Mouse (Mus musculus): ENCODE measurements around the gene Dennd6a.
A peak's percentile ranks its signal among the peaks of the same experiment; 100 is the strongest.

Gene Dennd6a

DNA sequence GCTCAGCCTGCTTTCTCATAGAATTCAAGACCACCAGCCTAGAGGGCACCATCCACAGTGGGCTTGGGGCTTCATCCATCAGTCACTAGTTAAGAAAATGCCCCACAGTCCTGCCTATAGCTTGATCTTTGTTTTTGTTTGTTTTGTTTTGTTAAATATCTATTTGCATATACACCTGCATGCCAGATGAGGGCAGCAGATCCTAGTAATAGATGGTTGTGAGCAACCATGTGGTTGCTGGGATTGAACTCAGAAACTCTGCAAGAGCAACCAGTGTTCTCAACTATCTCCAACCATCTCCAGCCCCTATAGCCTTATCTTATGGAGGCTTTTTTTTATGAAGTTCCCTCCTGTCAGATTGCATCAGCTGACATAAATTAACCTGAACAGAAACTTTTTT lies 78.2 kb downstream of the Dennd6a start:
- TF ChIP-seq GATA4 (IDR thresholded peaks at IDR 0.05; ENCODE audit: insufficient replicate concordance, low read length) = no peak

DNA sequence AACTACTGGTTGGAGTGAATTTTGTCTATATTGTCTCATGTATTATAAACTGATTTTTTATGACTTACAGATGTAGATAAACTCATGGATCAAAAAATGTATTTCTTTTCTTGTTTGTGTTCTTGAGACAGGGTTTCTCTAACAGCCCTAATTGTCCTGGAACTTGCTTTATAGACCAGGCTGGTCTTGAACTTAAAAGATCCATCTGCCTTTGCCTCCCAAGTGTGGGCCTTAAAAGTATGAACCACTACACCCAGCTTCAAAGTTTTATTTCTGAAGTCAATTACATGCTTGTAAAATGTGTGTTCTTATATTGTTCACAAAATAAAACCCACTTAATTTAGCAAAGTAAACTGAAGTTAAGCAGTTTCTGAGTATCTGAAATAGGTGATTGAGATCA lies 84.5 kb downstream of the Dennd6a start:
- no peak for TF ChIP-seq GATA4 (IDR thresholded peaks at IDR 0.05; ENCODE audit: insufficient replicate concordance, low read length)

DNA sequence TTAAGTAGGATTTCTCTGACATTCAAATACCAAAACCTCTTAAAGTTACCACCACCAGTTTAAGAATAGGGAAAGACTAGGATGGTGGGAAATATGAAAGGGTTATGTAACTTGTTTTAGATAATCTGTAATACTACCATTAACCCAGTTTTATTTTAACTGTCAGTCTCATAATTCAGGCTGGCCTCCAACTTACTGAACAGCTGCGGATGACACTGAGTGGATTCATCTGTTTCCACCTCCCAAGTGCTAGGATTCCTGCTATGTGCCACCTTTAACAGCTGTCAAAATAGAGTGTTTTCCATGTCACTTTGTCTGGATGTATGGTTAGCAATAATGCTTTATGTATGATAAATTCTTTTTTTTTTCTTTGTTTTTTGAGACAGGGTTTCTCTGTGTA lies 86.6 kb downstream of the Dennd6a start:
- TF ChIP-seq GATA4 (IDR thresholded peaks at IDR 0.05; ENCODE audit: insufficient replicate concordance, low read length) = no peak

DNA sequence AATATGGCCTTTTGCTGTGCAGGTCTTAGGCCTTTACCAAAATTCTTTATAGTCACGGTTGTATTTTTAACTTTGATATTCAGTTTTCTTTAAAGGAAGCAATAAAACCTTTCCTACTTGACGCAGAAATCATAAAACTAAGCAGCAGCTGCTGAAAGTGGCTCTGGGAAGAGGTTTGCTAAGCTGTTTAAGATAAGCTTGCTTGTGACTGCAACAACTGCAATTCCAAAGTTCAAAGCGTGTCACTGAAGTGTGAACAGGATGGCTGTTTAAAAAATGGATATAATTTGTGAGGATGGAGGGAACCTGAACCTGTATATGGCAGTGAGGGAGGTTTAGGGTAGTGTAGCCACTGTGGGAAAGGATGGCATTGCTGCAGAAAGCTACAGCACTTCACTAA lies 88.4 kb downstream of the Dennd6a start:
- no peak for TF ChIP-seq GATA4 (IDR thresholded peaks at IDR 0.05; ENCODE audit: insufficient replicate concordance, low read length)

DNA sequence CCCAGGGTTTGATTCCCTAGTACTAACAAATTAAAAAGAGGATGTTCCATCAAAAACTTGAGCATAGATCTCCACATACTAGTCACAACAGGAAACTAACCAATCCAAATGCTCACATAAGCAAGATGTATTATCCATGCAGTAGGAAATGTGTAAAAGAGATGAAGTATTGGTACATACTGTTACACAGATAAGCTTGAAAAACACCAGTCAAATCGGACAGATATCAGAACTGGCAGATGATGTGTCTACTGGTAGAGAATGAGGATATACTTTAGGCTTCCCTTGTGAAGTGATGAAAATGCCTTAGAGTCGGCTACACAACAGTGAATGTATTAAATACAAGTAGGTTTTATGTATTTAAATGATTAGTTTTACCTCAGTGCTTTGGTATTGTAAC lies 88.8 kb downstream of the Dennd6a start:
- TF ChIP-seq GATA4 (IDR thresholded peaks at IDR 0.05; ENCODE audit: insufficient replicate concordance, low read length) = no peak

DNA sequence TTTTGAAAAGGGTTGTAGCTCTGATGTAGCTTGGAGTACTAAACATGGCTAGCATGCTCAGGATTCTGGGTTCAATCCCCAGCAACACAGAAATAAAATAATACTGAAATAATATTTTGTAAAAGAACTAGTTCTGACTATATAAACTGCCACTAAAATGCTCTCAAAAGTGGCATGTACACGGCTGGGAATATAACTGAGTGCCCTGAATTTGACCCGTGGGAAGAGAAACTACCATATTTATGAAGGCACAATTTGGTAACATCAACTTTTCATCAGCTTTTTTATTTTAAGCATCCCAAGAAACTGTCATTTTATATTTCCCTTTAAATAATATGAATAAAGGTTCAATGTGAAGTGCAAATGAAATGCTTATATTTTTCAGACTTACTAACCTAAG lies 90.2 kb downstream of the Dennd6a start:
- TF ChIP-seq GATA4 (IDR thresholded peaks at IDR 0.05; ENCODE audit: insufficient replicate concordance, low read length) = no peak

DNA sequence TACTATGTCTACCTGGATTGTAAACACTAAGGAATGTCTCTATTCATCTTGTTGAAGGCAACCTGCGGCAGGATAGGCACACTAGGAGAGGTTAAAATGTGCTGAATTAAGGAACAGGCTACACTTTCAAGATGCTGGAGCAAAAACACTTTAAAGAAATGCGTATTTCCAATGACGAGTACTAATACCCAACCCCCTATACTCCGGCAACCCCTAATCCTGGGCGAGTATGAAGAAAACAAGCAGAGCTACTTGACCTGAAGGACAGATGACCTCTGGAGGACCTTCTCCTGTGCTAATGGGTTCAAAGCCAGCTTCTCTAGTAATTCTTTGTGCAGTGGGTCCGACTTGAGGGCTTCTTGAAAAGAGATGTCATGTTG lies 94.3 kb downstream of the Dennd6a start:
- TF ChIP-seq GATA4 (IDR thresholded peaks at IDR 0.05; ENCODE audit: insufficient replicate concordance, low read length) = no peak

DNA sequence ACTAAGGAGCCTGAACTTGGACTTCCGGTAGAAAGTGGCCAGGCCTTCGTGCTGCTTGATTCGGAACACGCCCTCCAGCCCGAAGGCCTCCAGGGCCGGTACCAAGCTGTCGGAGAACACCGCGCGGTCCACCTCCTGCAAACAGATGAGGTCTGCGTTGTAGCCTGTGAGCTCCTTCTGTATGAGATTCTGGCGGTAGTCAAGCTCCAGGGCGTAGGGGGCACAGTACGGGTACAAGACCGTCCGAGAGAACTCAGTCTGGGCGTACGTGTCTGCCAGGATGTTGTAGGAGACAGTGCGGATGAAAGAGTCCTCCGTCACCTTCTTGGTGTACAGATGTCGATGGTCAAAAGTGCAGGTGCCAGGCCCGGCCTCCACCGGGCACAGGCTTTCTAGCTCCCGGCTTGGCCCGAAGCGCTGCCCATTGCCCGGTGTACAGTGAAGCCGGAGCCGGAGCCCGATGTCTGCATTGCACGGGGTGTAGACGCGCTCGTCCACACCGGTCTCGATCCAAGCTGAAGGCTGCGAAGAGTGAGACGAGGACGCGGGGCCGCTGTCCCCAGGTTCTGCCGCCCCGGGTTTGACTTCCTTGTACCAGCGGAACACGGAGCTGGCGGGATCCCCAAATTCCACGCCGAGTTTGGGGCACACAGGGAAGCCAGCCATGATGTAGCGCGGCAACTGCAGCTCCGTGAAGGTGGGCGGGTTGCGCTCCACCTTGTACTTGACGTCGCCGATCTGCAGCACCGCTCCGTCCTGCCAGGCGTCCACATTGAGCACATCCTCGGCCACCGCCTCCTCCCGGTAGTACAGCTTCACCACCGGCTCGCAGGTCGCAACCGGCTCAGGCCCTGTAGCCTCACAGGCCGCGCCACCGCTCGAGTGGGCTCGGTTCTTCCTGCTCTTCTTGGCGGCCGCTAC lies 95.0 kb downstream of the Dennd6a start:
- TF ChIP-seq GATA4 (IDR thresholded peaks at IDR 0.05; ENCODE audit: insufficient replicate concordance, low read length) = no peak

DNA sequence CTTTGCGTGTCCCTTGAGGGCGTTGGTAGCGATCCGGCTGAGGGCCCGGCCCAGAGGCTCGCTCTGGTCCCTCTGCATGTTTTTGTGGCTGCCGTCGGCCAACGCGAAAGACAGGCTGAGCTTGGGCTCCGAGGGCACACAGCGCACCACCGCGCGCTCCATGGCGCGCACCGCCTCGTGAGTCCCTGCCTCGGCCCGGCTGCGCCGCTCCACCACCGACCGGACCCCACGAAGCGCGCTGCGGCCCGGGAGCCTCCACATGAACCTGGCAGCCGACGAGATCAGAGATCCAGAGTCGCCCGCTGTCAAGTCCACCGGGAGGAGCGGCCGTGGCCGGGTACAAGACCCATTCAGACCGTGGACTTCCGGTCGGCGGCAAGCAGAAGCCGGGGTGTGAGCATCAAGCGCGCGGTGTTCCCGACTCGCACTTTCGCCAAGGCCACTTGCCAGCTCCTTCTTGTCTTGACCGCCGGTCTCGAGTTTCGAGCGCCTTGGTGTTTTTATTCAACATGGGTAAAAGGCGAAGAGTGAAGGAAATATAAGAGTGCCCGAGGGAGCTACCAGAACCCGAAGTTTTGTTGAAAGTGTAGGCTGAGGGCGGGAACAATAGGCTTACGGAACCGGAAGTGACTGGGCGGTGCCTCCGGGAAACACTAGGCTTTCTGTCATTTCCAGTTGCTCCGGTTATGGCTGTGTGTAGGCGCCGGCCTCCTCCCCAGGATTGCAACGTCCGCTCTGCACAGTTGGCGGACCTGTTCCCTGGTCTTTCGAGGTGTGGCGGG lies 95.8 kb downstream of the Dennd6a start, which contains the start of gene Pde12:
Gene Pde12 (minus strand): TSS at position 592 of the 782 bp plus-strand sequence.
- no peak for TF ChIP-seq GATA4 (IDR thresholded peaks at IDR 0.05; ENCODE audit: insufficient replicate concordance, low read length)

DNA sequence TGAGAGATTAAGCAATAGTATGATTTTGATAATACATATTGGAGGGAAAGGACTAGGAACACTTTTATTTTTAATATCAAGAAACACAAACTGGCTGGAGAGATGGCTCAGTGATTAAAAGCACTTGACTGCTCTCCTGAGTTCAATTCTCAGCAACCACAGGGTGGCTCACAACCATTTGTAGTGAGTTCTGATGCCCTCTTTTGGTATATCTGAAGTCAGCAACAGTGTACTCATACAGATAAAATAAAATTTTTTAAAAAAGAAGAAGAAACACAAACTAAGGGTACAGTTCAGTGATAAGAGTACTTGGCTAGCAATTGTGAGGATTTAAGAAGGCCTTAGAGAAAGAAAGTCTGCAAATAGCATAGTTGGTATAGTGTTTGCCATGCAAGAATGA lies 97.3 kb downstream of the Dennd6a start:
- TF ChIP-seq GATA4 (IDR thresholded peaks at IDR 0.05; ENCODE audit: insufficient replicate concordance, low read length) = no peak

DNA sequence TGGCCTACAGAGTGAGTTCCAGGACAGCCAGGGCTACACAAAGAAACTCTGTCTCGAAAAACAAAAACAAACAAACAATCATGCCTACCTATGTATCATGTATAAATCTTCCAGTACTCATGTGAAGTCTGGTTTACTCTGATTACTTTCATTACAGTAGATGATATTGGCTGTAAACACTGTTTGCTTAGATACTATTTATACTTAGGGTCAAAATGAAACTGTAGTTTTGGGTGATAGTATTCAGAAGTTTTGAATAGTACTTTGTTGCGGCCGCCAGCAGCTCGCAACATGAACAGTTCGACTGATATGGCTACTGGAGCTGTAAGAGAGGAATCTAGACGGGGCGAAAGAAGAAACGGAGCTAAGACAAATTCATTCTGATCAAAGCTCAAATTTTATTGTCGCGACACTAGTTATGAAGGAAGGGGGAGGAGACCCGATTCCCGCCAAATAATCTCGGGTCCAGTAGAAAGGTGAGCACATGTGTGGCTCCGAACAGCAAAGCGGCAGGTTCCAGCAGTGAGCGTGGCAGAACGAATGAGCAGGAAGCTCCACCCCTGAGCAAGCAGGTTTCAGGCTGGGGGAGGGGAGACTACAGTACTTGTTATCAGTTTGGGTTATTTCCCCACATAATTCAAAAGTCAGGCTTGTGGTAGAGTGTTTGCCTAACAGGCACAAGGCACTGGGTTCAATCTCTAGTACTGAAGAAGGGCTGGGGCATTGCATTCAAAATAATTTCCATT lies 98.4 kb downstream of the Dennd6a start:
- peak; percentile 7; the same call in 1 of the 2 replicates for TF ChIP-seq GATA4 (IDR thresholded peaks at IDR 0.05; ENCODE audit: insufficient replicate concordance, low read length)

DNA sequence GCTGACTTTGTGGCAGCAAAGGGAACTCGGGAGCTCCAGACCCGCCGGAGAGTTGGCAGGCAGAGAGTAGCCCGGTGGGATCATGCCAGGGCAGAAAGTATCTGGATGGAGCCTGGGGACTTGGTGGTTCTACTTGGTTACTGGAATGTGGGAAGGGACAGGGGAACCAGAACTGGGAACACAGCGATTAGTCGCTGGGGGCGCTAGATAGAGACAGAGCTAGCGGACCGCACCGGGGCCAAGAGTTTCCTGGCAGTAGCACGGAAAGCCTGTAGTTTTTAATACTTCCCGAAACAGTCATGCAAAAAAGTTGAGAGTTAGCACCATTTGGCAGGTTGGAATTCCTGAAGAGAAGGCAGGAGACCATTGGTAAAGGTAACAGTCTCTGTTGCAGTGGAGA lies 101.7 kb downstream of the Dennd6a start:
- no peak for TF ChIP-seq GATA4 (IDR thresholded peaks at IDR 0.05; ENCODE audit: insufficient replicate concordance, low read length)

DNA sequence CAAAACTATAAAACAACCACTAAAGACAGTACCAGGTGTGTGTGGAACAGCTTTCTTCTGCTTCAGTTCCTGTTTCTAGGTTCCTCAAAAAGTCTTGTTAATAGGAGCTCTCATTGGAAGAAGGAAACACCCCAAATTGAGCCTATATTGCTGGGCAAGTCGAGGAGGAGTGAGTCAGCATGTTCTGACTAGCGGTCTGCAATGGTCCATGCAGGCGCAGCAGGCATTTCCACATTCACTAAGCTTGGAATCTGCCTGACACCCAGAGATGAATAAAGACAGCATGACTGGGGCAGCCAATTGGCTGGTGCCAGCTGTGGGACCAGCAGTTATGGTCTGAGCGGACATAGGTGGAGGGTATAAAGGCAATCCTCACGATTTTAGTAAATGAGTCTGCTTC lies 102.1 kb downstream of the Dennd6a start:
- TF ChIP-seq GATA4 (IDR thresholded peaks at IDR 0.05; ENCODE audit: insufficient replicate concordance, low read length) = no peak

All from liver, adult (tissue).